Mouse (Mus musculus) megakaryocyte, embryonic 14.5 days (primary cell): ENCODE data around the gene Bcl2l10.

Experiments
- FLI1 ChIP-seq: IDR thresholded peaks from 2 replicates; pipeline ENCODE4 v1.6.1; 2012; ENCODE audit warnings: low read length, inconsistent platforms, mixed read lengths
- GATA1 ChIP-seq: IDR thresholded peaks from 3 replicates; pipeline ENCODE4 v1.6.1; 2012; ENCODE audit warnings: mixed read lengths, low read length, inconsistent platforms, borderline replicate concordance

- TF ChIP-seq GATA1 (no peak), FLI1 (no peak)
Measured at GRCm38 (mm10) chr9:75315238-75315637, 32.3 kb upstream of the Bcl2l10 start.
